Mouse (Mus musculus): ENCODE data around the gene Prdm16.

Prdm16 gene

GRCm38 (mm10) chr4:154603663-154604441 lies 32.8 kb downstream of the Prdm16 start:
- DNase-seq (ENCODE audit: low spot score in 2 of 2) = no peak

- no peak for DNase-seq (ENCODE audit: low spot score in 2 of 2)
These were observed 34.3 kb downstream of the Prdm16 start for GRCm38 (mm10) chr4:154602409-154602808.

- DNase-seq (ENCODE audit: low spot score in 2 of 2) = no peak
These were observed 35.7 kb downstream of the Prdm16 start for GRCm38 (mm10) chr4:154601006-154601405.

- no peak for DNase-seq (ENCODE audit: low spot score in 2 of 2)
These were observed 36.7 kb downstream of the Prdm16 start for GRCm38 (mm10) chr4:154599977-154600376.

GRCm38 (mm10) chr4:154598357-154598756 lies 38.3 kb downstream of the Prdm16 start:
- no peak for DNase-seq (ENCODE audit: low spot score in 2 of 2)

- no peak for DNase-seq (ENCODE audit: low spot score in 2 of 2)
These were observed 39.9 kb downstream of the Prdm16 start for GRCm38 (mm10) chr4:154596805-154597204.

GRCm38 (mm10) chr4:154594761-154595556 lies 41.7 kb downstream of the Prdm16 start:
- no peak for DNase-seq (ENCODE audit: low spot score in 2 of 2)

- DNase-seq (ENCODE audit: low spot score in 2 of 2) = no peak
These were observed 42.4 kb downstream of the Prdm16 start for GRCm38 (mm10) chr4:154594116-154594760.

- DNase-seq (ENCODE audit: low spot score in 2 of 2) = no peak
These were observed 44.1 kb downstream of the Prdm16 start for GRCm38 (mm10) chr4:154592562-154592961.

GRCm38 (mm10) chr4:154590910-154591309 lies 45.8 kb downstream of the Prdm16 start:
- DNase-seq (ENCODE audit: low spot score in 2 of 2) = no peak

- DNase-seq (ENCODE audit: low spot score in 2 of 2) = no peak
These were observed 50.3 kb downstream of the Prdm16 start for GRCm38 (mm10) chr4:154586334-154586733.

GRCm38 (mm10) chr4:154585779-154586178 lies 50.9 kb downstream of the Prdm16 start:
- DNase-seq (ENCODE audit: low spot score in 2 of 2) = no peak

- no peak for DNase-seq (ENCODE audit: low spot score in 2 of 2)
These were observed 53.0 kb downstream of the Prdm16 start for GRCm38 (mm10) chr4:154583712-154584111.

- DNase-seq (ENCODE audit: low spot score in 2 of 2) = no peak
These were observed 54.0 kb downstream of the Prdm16 start for GRCm38 (mm10) chr4:154582607-154583236.

GRCm38 (mm10) chr4:154581261-154581886 lies 55.3 kb downstream of the Prdm16 start:
- no peak for DNase-seq (ENCODE audit: low spot score in 2 of 2)

- DNase-seq (ENCODE audit: low spot score in 2 of 2) = no peak
These were observed 62.3 kb downstream of the Prdm16 start for GRCm38 (mm10) chr4:154574208-154574875.

- no peak for DNase-seq (ENCODE audit: low spot score in 2 of 2)
These were observed 66.2 kb downstream of the Prdm16 start for GRCm38 (mm10) chr4:154570451-154570881.

GRCm38 (mm10) chr4:154569845-154570244 lies 66.8 kb downstream of the Prdm16 start:
- DNase-seq (ENCODE audit: low spot score in 2 of 2) = no peak

- DNase-seq (ENCODE audit: low spot score in 2 of 2) = no peak
These were observed 67.9 kb downstream of the Prdm16 start for GRCm38 (mm10) chr4:154568798-154569197.

- no peak for DNase-seq (ENCODE audit: low spot score in 2 of 2)
These were observed 68.7 kb downstream of the Prdm16 start for GRCm38 (mm10) chr4:154567942-154568341.

- DNase-seq (ENCODE audit: low spot score in 2 of 2) = no peak
These were observed 73.5 kb downstream of the Prdm16 start for GRCm38 (mm10) chr4:154563201-154563600.
